Mouse (Mus musculus): ENCODE measurements around the gene Cd44.

- TF ChIP-seq POLR2AphosphoS2 (IDR thresholded peaks at IDR 0.05; ENCODE audit: insufficient read length, low read depth) (no peak), POLR2A (IDR thresholded peaks at IDR 0.05; ENCODE audit: insufficient read length, low read depth) (no peak), REST (IDR thresholded peaks at IDR 0.05; ENCODE audit: insufficient read depth, insufficient read length) (no peak), TCF12 (IDR thresholded peaks at IDR 0.05; ENCODE audit: insufficient read depth, poor library complexity, severe bottlenecking) (no peak), MAX (IDR thresholded peaks at IDR 0.05; ENCODE audit: low read depth) (no peak), CEBPB (IDR thresholded peaks at IDR 0.05; ENCODE audit: insufficient read depth, poor library complexity, severe bottlenecking) (no peak), E2F4 (IDR thresholded peaks at IDR 0.05; ENCODE audit: insufficient read depth) (no peak), TCF3 (IDR thresholded peaks at IDR 0.05; ENCODE audit: insufficient read length, low read depth) (no peak), MYOG (IDR thresholded peaks at IDR 0.05; ENCODE audit: control insufficient read depth in 1 of 3, insufficient read depth in 1 of 3, insufficient read length in 2 of 3, low read depth in 2 of 3) (no peak)
These were observed 4.1 kb upstream of the Cd44 start for GRCm38 (mm10) chr2:102905604-102906003.

Measured in myocyte (in vitro differentiated cells).